Mouse (Mus musculus): ENCODE results near the gene Gzmk. TPM values are rescaled to one million over a fixed set of nuclear protein-coding genes. Genes with fewer than 3 reads are reported as not detected.
A peak's percentile ranks its signal among the peaks of the same experiment; 100 is the strongest.

Gene Gzmk
- total RNA-seq (2014; rRNA removed; ENCODE audit: low replicate concordance) (not detected in 2 replicates), polyA plus RNA-seq (2015; fragmentation: Nextera tagmentation; extraction: Ambion mirVana) (not detected in 2 replicates)

GRCm38 (mm10) chr13:113225811-113226210, at the start of gene Gzmk:
Gene Gzmk, minus strand, starts transcription at chr13:113225908.
- Histone ChIP-seq H3K4me2 (ENCODE audit: low read depth, low read length) (no peak within 1 kb of the TSS), H3K27ac (ENCODE audit: low read depth) (no peak within 1 kb of the TSS), H3K4me1 (ENCODE audit: control insufficient read depth, insufficient read depth) (peaks cover 10% of the 10 kb centered on the region; the same call in 1 of the 2 replicates), H3K4me3 (ENCODE audit: low read depth, low read length) (no peak within 1 kb of the TSS), H3K9ac (replicated peaks; ENCODE audit: low read depth, low read length) (no peak within 1 kb of the TSS), H3K36me3 (replicated peaks; ENCODE audit: control insufficient read depth, insufficient read depth, low read length) (no peaks in the 10 kb centered on the region), H3K9me3 (replicated peaks; ENCODE audit: control insufficient read depth, low read length) (no peaks in the 10 kb centered on the region), H3K27me3 (ENCODE audit: control insufficient read depth, insufficient read depth, low read length) (no peaks in the 10 kb centered on the region)
- TF ChIP-seq EP300 (IDR thresholded peaks at IDR 0.05; ENCODE audit: low read depth) (no peak), CTCF (IDR thresholded peaks at IDR 0.05; ENCODE audit: low read depth) (no peak)
- ATAC-seq (ENCODE audit: insufficient read depth, low read depth) = no peak
- no peak for DNase-seq (ENCODE audit: low spot score)
- WGBS = 70% methylated on average over 7 of the region's 7 CpGs

DNA sequence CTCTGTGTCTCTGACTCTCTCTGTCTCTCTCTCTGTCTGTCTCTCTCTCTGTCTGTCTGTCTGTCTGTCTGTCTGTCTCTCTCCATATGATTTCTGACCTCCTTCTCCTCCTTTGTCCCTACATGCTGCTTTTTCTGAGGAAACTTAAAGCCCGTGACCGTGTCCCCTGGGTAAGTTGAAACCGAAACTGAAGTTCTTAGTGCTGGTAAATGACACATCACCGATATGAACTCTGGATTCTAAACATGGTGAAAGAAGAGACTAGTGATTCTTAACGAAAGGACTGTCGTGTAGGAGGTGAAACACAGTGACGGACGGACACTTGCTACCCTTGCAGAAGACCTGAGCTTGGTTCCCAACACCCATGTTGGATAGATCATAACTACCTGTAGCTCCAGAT, 45.5 kb upstream of the Gzmk start:
- H3K4me3 ChIP-seq (ENCODE audit: low read depth, low read length) = no peak overlapping the region
- ATAC-seq (ENCODE audit: insufficient read depth, low read depth) (no peak), DNase-seq (ENCODE audit: low spot score) (no peak)
- 0 out of 2 replicates have a peak, but pooled peaks cover under 1% of the 10 kb centered on the region for H3K27me3 ChIP-seq (ENCODE audit: control insufficient read depth, insufficient read depth, low read length)
- WGBS = 85% methylated on average over 8 of the region's 8 CpGs
- H3K36me3 ChIP-seq (replicated peaks; ENCODE audit: control insufficient read depth, insufficient read depth, low read length) = no peaks in the 10 kb centered on the region
- no peaks in the 10 kb centered on the region for H3K4me1 ChIP-seq (ENCODE audit: control insufficient read depth, insufficient read depth)
- H3K27ac ChIP-seq (ENCODE audit: low read depth) = no peak overlapping the region
- no peak overlapping the region for H3K4me2 ChIP-seq (ENCODE audit: low read depth, low read length)
- no peaks in the 10 kb centered on the region for H3K9me3 ChIP-seq (replicated peaks; ENCODE audit: control insufficient read depth, low read length)
- TF ChIP-seq EP300 (IDR thresholded peaks at IDR 0.05; ENCODE audit: low read depth) = no peak
- TF ChIP-seq CTCF (IDR thresholded peaks at IDR 0.05; ENCODE audit: low read depth) = no peak
- H3K9ac ChIP-seq (replicated peaks; ENCODE audit: low read depth, low read length) = no peak overlapping the region

- TF ChIP-seq CTCF (IDR thresholded peaks at IDR 0.05; ENCODE audit: low read depth) = peak; percentile 98
- TF ChIP-seq EP300 (IDR thresholded peaks at IDR 0.05; ENCODE audit: low read depth) = no peak
- Histone ChIP-seq H3K4me3 (ENCODE audit: low read depth, low read length) (no peak overlapping the region), H3K27me3 (ENCODE audit: control insufficient read depth, insufficient read depth, low read length) (0 out of 2 replicates have a peak, but pooled peaks cover 5% of the 10 kb centered on the region), H3K27ac (ENCODE audit: low read depth) (no peak overlapping the region), H3K9me3 (replicated peaks; ENCODE audit: control insufficient read depth, low read length) (no peaks in the 10 kb centered on the region), H3K4me2 (ENCODE audit: low read depth, low read length) (no peak overlapping the region), H3K9ac (replicated peaks; ENCODE audit: low read depth, low read length) (no peak overlapping the region), H3K36me3 (replicated peaks; ENCODE audit: control insufficient read depth, insufficient read depth, low read length) (no peaks in the 10 kb centered on the region), H3K4me1 (ENCODE audit: control insufficient read depth, insufficient read depth) (no peaks in the 10 kb centered on the region)
- peak; percentile 74 for ATAC-seq (ENCODE audit: insufficient read depth, low read depth)
- WGBS = 57% methylated on average over 18 of the region's 18 CpGs
- DNase-seq (ENCODE audit: low spot score) = peak; percentile 72
These were observed 44.4 kb upstream of the Gzmk start for GRCm38 (mm10) chr13:113269777-113270776.

- Histone ChIP-seq H3K27me3 (ENCODE audit: control insufficient read depth, insufficient read depth, low read length) (0 out of 2 replicates have a peak, but pooled peaks cover 5% of the 10 kb centered on the region), H3K4me3 (ENCODE audit: low read depth, low read length) (no peak overlapping the region), H3K4me1 (ENCODE audit: control insufficient read depth, insufficient read depth) (no peaks in the 10 kb centered on the region), H3K9ac (replicated peaks; ENCODE audit: low read depth, low read length) (no peak overlapping the region), H3K4me2 (ENCODE audit: low read depth, low read length) (no peak overlapping the region), H3K9me3 (replicated peaks; ENCODE audit: control insufficient read depth, low read length) (no peaks in the 10 kb centered on the region), H3K27ac (ENCODE audit: low read depth) (no peak overlapping the region), H3K36me3 (replicated peaks; ENCODE audit: control insufficient read depth, insufficient read depth, low read length) (no peaks in the 10 kb centered on the region)
- no peak for ATAC-seq (ENCODE audit: insufficient read depth, low read depth)
- no peak for TF ChIP-seq EP300 (IDR thresholded peaks at IDR 0.05; ENCODE audit: low read depth)
- no peak for TF ChIP-seq CTCF (IDR thresholded peaks at IDR 0.05; ENCODE audit: low read depth)
- WGBS = 66% methylated on average over 3 of the region's 3 CpGs
- no peak for DNase-seq (ENCODE audit: low spot score)
These were observed 41.5 kb upstream of the Gzmk start for GRCm38 (mm10) chr13:113267204-113267603.

GRCm38 (mm10) chr13:113266495-113266951, 40.8 kb upstream of the Gzmk start:
- ATAC-seq (ENCODE audit: insufficient read depth, low read depth) = no peak
- H3K4me2 ChIP-seq (ENCODE audit: low read depth, low read length) = peak overlapping the region; percentile 36; the same call in 1 of the 2 replicates
- WGBS = 20% methylated on average over 9 of the region's 9 CpGs

More at GRCm38 (mm10) chr13:113266495-113266951, 40.8 kb upstream of the Gzmk start:
- no peaks in the 10 kb centered on the region for H3K36me3 ChIP-seq (replicated peaks; ENCODE audit: control insufficient read depth, insufficient read depth, low read length)
- H3K9ac ChIP-seq (replicated peaks; ENCODE audit: low read depth, low read length) = no peak overlapping the region
- H3K4me1 ChIP-seq (ENCODE audit: control insufficient read depth, insufficient read depth) = no peaks in the 10 kb centered on the region
- no peak overlapping the region for H3K4me3 ChIP-seq (ENCODE audit: low read depth, low read length)
- TF ChIP-seq CTCF (IDR thresholded peaks at IDR 0.05; ENCODE audit: low read depth) (peak; percentile 85), EP300 (IDR thresholded peaks at IDR 0.05; ENCODE audit: low read depth) (no peak)
- DNase-seq (ENCODE audit: low spot score) = peak; percentile 56
- 0 out of 2 replicates have a peak, but pooled peaks cover 5% of the 10 kb centered on the region for H3K27me3 ChIP-seq (ENCODE audit: control insufficient read depth, insufficient read depth, low read length)
- no peak overlapping the region for H3K27ac ChIP-seq (ENCODE audit: low read depth)
- H3K9me3 ChIP-seq (replicated peaks; ENCODE audit: control insufficient read depth, low read length) = no peaks in the 10 kb centered on the region

Measured in heart, postnatal 0 days (tissue).